Mouse (Mus musculus): ENCODE data around the gene Eno3.

The Eno3 gene

GRCm38 (mm10) chr11:70681897-70682581 lies 25.0 kb downstream of the Eno3 start:
- DNase-seq (ENCODE audit: low spot score in 2 of 2), result no peak

GRCm38 (mm10) chr11:70683640-70684039 lies 26.6 kb downstream of the Eno3 start:
- no peak for DNase-seq (ENCODE audit: low spot score in 2 of 2)

DNA sequence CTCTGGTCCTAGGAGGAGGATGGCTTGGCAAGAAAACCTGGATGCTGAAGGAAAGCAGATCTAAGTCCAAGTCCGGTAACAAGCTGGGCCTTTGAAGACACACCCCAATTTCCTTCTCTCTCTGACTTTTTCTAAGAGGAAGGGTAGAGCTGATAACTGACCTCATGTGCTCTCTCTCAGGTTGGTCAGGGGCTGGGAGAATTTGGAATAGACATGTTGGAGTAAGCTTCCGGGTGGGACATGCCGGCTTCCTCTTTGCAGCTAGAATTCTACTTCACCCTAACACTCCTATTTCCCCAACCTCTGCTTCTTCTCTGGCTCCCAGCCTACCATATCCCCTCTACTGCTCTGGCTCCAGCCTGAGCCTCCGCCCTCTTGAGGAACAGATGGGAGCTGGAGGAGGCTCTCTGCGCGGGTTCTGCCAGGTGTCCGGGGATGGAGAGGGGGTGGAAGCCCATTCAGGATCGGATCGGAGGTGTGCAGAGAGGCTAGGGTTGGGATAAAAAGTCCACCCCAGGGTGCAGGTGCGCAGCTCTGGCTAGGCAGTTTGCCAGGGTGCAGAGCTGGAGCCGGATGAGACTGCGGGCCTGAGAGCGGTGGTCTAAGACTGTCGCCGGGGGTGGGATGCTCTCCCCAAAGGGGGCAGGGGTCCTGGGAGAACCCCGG lies 30.0 kb downstream of the Eno3 start:
- DNase-seq (ENCODE audit: low spot score in 2 of 2), result peak; percentile 62 to 68

GRCm38 (mm10) chr11:70687601-70688199 lies 30.7 kb downstream of the Eno3 start, which contains the start of gene Camta2:
Gene Camta2, minus strand, starts transcription at chr11:70688105.
- DNase-seq (ENCODE audit: low spot score in 2 of 2), result peak; percentile 68 to 69

DNA sequence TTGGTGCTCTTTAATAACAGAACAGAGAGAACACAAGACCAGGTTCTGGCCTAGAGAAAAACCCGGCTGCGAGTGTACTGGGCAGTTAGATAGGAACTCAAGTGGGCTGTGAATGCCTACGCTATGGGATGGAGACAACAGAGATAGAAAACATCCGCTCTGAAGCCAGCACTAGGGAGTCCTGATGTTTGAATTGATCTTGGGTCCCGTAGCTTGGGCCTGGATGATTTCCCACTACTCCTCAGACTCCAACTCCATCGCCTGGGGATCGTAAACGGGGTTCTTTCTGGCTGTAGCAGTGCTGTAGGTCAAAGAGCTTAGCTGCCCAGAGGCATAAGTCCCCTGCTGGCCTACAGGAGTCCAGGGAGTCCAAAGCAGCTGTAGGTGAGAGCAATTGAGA lies 31.4 kb downstream of the Eno3 start:
- no peak for DNase-seq (ENCODE audit: low spot score in 2 of 2)

DNA sequence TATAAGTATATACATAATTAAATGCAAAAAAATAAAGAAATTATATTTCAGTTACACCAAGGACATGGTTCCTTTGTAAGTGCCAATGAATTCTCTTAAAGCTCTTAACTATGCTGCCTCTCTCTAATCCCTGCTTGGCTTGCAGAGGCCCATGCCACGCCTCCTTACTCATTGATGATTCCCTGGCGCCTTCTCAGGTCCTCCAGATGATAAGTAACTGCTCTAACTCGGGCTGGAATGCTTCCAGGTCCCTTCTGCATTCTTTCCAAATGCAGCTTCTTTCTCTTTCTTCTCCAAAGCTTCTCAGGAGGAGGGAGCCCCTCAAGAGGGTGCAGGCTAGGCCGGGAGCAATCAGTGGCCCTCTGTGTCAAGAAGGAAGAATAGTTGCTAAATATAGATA lies 32.6 kb downstream of the Eno3 start:
- no peak for DNase-seq (ENCODE audit: low spot score in 2 of 2)

GRCm38 (mm10) chr11:70693504-70693903 lies 36.5 kb downstream of the Eno3 start:
- DNase-seq (ENCODE audit: low spot score in 2 of 2), result no peak

DNA sequence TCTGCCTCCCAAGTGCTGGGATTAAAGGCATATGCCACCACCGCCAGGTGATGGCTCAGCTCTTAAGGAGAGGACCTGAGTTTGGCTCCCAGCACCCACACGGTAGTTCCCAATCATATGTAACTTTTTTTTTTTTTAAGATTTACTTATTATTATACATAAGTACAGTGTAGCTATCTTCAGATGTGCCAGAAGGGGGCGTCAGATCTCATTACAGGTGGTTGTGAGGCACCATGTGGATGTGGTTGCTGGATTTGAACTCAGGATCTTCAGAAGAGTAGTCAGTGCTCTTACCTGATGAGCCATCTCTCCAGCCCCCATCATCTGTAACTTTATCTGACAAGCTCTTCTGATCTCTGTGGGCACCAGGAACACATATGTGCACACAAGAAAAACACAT lies 40.4 kb downstream of the Eno3 start:
- DNase-seq (ENCODE audit: low spot score in 2 of 2), result no peak

GRCm38 (mm10) chr11:70699051-70699450 lies 42.0 kb downstream of the Eno3 start:
- DNase-seq (ENCODE audit: low spot score in 2 of 2), result no peak

GRCm38 (mm10) chr11:70699722-70700556 lies 42.9 kb downstream of the Eno3 start, which contains the start of the genes Inca1 and Kif1c:
Gene Inca1, minus strand, starts transcription at chr11:70700155.
Gene Kif1c, plus strand, starts transcription at chr11:70700548.
- peak; percentile 89 for DNase-seq (ENCODE audit: low spot score in 2 of 2)

GRCm38 (mm10) chr11:70700613-70701012 lies 43.6 kb downstream of the Eno3 start:
- DNase-seq (ENCODE audit: low spot score in 2 of 2), result peak; percentile 24 to 48

GRCm38 (mm10) chr11:70701221-70701955 lies 44.4 kb downstream of the Eno3 start:
- DNase-seq (ENCODE audit: low spot score in 2 of 2), result no peak

GRCm38 (mm10) chr11:70701984-70702733 lies 45.2 kb downstream of the Eno3 start:
- DNase-seq (ENCODE audit: low spot score in 2 of 2), result no peak

DNA sequence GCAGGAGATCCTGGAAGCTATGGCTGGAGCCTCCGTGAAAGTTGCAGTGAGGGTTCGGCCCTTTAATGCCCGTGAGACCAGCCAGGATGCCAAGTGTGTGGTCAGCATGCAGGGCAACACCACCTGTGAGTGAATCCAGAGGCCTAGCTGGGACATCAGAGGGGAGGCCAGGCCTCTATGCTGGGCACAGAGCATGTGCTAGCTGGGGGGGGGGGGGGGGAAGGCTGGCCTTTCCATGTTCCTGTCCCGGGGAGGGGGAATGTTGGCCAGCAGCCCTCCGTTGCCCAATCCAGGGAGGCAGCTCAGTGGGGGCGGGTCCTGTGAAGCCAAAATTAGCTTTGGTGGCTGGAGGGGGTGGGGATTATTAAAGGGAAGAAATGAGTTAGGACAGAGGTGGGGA lies 45.8 kb downstream of the Eno3 start:
- no peak for DNase-seq (ENCODE audit: low spot score in 2 of 2)

DNA sequence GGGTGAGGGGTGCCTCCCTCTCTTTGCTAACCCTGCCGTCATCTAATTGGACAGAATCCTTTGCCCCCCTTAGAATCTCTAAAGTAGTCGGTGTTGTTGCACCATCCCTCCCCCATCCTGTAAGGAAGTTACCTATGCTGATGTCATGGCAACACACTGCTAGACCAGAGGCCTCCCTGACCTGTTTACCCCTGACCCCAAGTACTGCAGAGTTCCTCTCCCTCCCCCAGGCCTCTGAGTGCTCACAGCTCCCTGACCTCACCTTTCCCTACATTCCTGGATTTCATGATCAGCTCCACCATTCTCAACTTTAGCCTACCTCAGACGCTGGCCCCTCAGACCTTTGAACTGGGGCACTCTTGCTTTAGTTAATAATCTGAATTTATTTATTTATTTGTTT lies 49.1 kb downstream of the Eno3 start:
- no peak for DNase-seq (ENCODE audit: low spot score in 2 of 2)

GRCm38 (mm10) chr11:70711026-70711425 lies 54.0 kb downstream of the Eno3 start:
- peak in 1 of 2 experiments; percentile 28 for DNase-seq (ENCODE audit: low spot score in 2 of 2)
